Mouse (Mus musculus) myocyte (in vitro differentiated cells): Measurements from ENCODE around the gene Ssr3. TPM values are rescaled to one million over a fixed set of nuclear protein-coding genes. Genes with fewer than 3 reads are reported as not detected.

ENCODE experiments used
- H3K27me3 ChIP-seq: one replicate; pipeline ENCODE4 v1.6.1; 2011; ENCODE audit not compliant: control insufficient read depth, insufficient read depth, insufficient read length
- H3K36me3 ChIP-seq: one replicate; pipeline ENCODE4 v1.6.1; 2011; ENCODE audit not compliant: control insufficient read depth, insufficient read depth
- H3K4me2 ChIP-seq: one replicate; pipeline ENCODE4 v1.6.1; 2011; ENCODE audit warnings: low read depth, control low read depth
- H3K4me3 ChIP-seq: one replicate; pipeline ENCODE4 v1.5.1; 2011; ENCODE audit warnings: mild to moderate bottlenecking, control low read depth, moderate library complexity
- H3K79me2 ChIP-seq: one replicate; pipeline ENCODE4 v1.6.1; 2011; ENCODE audit not compliant: control insufficient read depth, insufficient read depth
- H3ac ChIP-seq: one replicate; pipeline ENCODE4 v1.6.1; 2011; ENCODE audit not compliant: control insufficient read depth, insufficient read length
- CEBPB ChIP-seq: IDR thresholded peaks from 2 replicates; pipeline ENCODE4 v1.6.1; 2011; ENCODE audit warnings: mild to moderate bottlenecking, moderate library complexity; ENCODE audit not compliant: poor library complexity, insufficient read depth, severe bottlenecking
- E2F4 ChIP-seq: IDR thresholded peaks from one replicate; pipeline ENCODE4 v1.6.1; 2011; ENCODE audit warnings: mild to moderate bottlenecking, control low read depth, moderate library complexity; ENCODE audit not compliant: insufficient read depth
- MAX ChIP-seq: IDR thresholded peaks from one replicate; pipeline ENCODE4 v1.6.1; 2011; ENCODE audit warnings: low read depth, mild to moderate bottlenecking, control low read depth
- MYOD1 ChIP-seq, 3 experiments: IDR thresholded peaks; one replicate each; pipeline ENCODE4 v1.6.1; 2011; ENCODE audit warnings: control low read depth in 2 of 3, low read depth in 2 of 3, mild to moderate bottlenecking in 2 of 3, moderate library complexity in 1 of 3; ENCODE audit not compliant: insufficient read length in 2 of 3, control insufficient read depth in 1 of 3
- MYOG ChIP-seq, 3 experiments: IDR thresholded peaks; one replicate each; pipeline ENCODE4 v1.6.1; 2011; ENCODE audit warnings: control low read depth in 2 of 3, low read depth in 2 of 3, mild to moderate bottlenecking in 2 of 3; ENCODE audit not compliant: insufficient read length in 2 of 3, control insufficient read depth in 1 of 3, insufficient read depth in 1 of 3
- POLR2A ChIP-seq: IDR thresholded peaks from one replicate; pipeline ENCODE4 v1.6.1; 2011; ENCODE audit warnings: low read depth, mild to moderate bottlenecking, control low read depth, moderate library complexity; ENCODE audit not compliant: insufficient read length
- POLR2AphosphoS2 ChIP-seq: IDR thresholded peaks from one replicate; pipeline ENCODE4 v1.6.1; 2011; ENCODE audit warnings: low read depth, control low read depth; ENCODE audit not compliant: insufficient read length
- REST ChIP-seq: IDR thresholded peaks from one replicate; pipeline ENCODE4 v1.6.1; 2011; ENCODE audit warnings: mild to moderate bottlenecking, control low read depth, moderate library complexity; ENCODE audit not compliant: insufficient read depth, insufficient read length
- SRF ChIP-seq: IDR thresholded peaks from one replicate; pipeline ENCODE4 v1.6.1; 2011; ENCODE audit warnings: low read depth; ENCODE audit not compliant: control insufficient read depth, insufficient read length
- TCF12 ChIP-seq: IDR thresholded peaks from one replicate; pipeline ENCODE4 v1.6.1; 2011; ENCODE audit warnings: mild to moderate bottlenecking, control low read depth; ENCODE audit not compliant: poor library complexity, insufficient read depth, severe bottlenecking
- TCF3 ChIP-seq: IDR thresholded peaks from one replicate; pipeline ENCODE4 v1.6.1; 2011; ENCODE audit warnings: low read depth, control low read depth; ENCODE audit not compliant: insufficient read length
- USF1 ChIP-seq: IDR thresholded peaks from one replicate; pipeline ENCODE4 v1.6.1; 2011; ENCODE audit warnings: low read depth, mild to moderate bottlenecking, control low read depth, moderate library complexity
- polyA plus RNA-seq: library from polyadenylated mRNA; unstranded; fragments of >200 nt; fragmentation: generic; extraction: Trizol; gene quantifications from one replicate; pipeline ENCODE4 v1.2.1, GENCODE M21; 2012; ENCODE audit warnings: missing spikeins

The Ssr3 gene
- polyA plus RNA-seq, 1 experiment = 76.8 TPM

GRCm38 (mm10) chr3:65365184-65365583 lies 27.2 kb downstream of the Ssr3 start:
- TF ChIP-seq TCF3 = no peak
- Histone ChIP-seq H3K36me3 (peaks cover 4% of the 10 kb centered on the region), H3K27me3 (no peaks in the 10 kb centered on the region)

GRCm38 (mm10) chr3:65363438-65363837 lies 29.0 kb downstream of the Ssr3 start:
- Histone ChIP-seq H3K36me3 (no peaks in the 10 kb centered on the region), H3K4me2 (no peak overlapping the region), H3K27me3 (no peaks in the 10 kb centered on the region), H3K4me3 (no peak overlapping the region), H3ac (no peak overlapping the region), H3K79me2 (no peaks in the 10 kb centered on the region)
- TF ChIP-seq POLR2AphosphoS2 (no peak), POLR2A (no peak), USF1 (no peak), MYOD1 (IDR thresholded peaks at IDR 0.05; ENCODE audit: control insufficient read depth in 1 of 3, insufficient read length in 2 of 3, low read depth in 2 of 3) (no peak), E2F4 (no peak), MAX (no peak)

More at GRCm38 (mm10) chr3:65365184-65365583, 27.2 kb downstream of the Ssr3 start:
- Histone ChIP-seq H3K4me3 (no peak overlapping the region), H3K4me2 (no peak overlapping the region), H3K79me2 (no peaks in the 10 kb centered on the region), H3ac (no peak overlapping the region)

GRCm38 (mm10) chr3:65360163-65360969 lies 32.1 kb downstream of the Ssr3 start:
- TF ChIP-seq TCF3 (no peak), TCF12 (no peak), USF1 (no peak), POLR2AphosphoS2 (no peak), MAX (no peak), POLR2A (no peak), MYOD1 (IDR thresholded peaks at IDR 0.05; ENCODE audit: control insufficient read depth in 1 of 3, insufficient read length in 2 of 3, low read depth in 2 of 3) (no peak)
- Histone ChIP-seq H3K4me3 (no peak overlapping the region), H3K4me2 (no peak overlapping the region), H3K36me3 (no peaks in the 10 kb centered on the region), H3ac (no peak overlapping the region), H3K79me2 (no peaks in the 10 kb centered on the region), H3K27me3 (no peaks in the 10 kb centered on the region)

GRCm38 (mm10) chr3:65358841-65359240 lies 33.6 kb downstream of the Ssr3 start:
- no peak for TF ChIP-seq CEBPB
- TF ChIP-seq TCF12 = no peak
- TF ChIP-seq SRF = no peak
- no peak for TF ChIP-seq E2F4
- TF ChIP-seq MYOG (IDR thresholded peaks at IDR 0.05; ENCODE audit: control insufficient read depth in 1 of 3, insufficient read depth in 1 of 3, insufficient read length in 2 of 3, low read depth in 2 of 3) = no peak
- no peak for TF ChIP-seq USF1
- no peak for TF ChIP-seq POLR2A
- no peak for TF ChIP-seq MAX
- no peak for TF ChIP-seq REST
- no peak for TF ChIP-seq MYOD1 (IDR thresholded peaks at IDR 0.05; ENCODE audit: control insufficient read depth in 1 of 3, insufficient read length in 2 of 3, low read depth in 2 of 3)
- TF ChIP-seq TCF3 = no peak
- no peak for TF ChIP-seq POLR2AphosphoS2
- no peak overlapping the region for H3K4me2 ChIP-seq
- no peaks in the 10 kb centered on the region for H3K27me3 ChIP-seq
- no peak overlapping the region for H3K4me3 ChIP-seq
- H3ac ChIP-seq = no peak overlapping the region
- no peaks in the 10 kb centered on the region for H3K79me2 ChIP-seq
- H3K36me3 ChIP-seq = no peaks in the 10 kb centered on the region

DNA sequence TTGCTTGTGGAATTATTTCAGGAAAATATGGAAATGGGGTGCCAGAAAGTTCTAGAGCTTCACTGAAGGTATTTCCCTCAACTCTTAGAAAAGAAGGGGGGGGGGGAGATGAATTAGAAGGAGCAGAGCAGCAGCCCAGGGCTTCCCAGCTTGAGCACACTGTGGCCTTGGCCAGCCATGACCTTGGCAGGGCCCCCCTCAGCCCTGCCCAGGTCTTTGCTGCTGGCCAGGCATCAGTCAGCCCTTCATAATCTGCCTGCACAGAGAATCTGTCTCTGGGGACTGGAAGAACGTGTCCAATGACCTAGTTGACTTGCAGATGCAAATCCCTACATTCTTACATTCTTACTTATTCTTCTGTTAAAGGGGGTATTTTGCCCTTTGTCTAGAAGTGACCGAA lies 34.1 kb downstream of the Ssr3 start:
- Histone ChIP-seq H3K79me2 (no peaks in the 10 kb centered on the region), H3K27me3 (no peaks in the 10 kb centered on the region), H3K4me3 (no peak overlapping the region), H3ac (no peak overlapping the region), H3K36me3 (no peaks in the 10 kb centered on the region), H3K4me2 (no peak overlapping the region)
- TF ChIP-seq SRF (no peak), REST (no peak), TCF12 (no peak), POLR2A (no peak), MYOG (IDR thresholded peaks at IDR 0.05; ENCODE audit: control insufficient read depth in 1 of 3, insufficient read depth in 1 of 3, insufficient read length in 2 of 3, low read depth in 2 of 3) (no peak), POLR2AphosphoS2 (no peak), CEBPB (no peak)
